Mouse (Mus musculus) stomach, embryonic 15.5 days (tissue): Measurements from ENCODE around the gene Sox6. TPM values are rescaled to one million over a fixed set of nuclear protein-coding genes. Genes with fewer than 3 reads are reported as not detected.

Experiments used
- ATAC-seq: fragments of 200-750 bp; cut with Nextera tagmentation; 2 replicates; pipeline ENCODE4 v1.8.0; 2017; ENCODE audit warnings: low read depth, moderate number of reproducible peaks, moderate TSS enrichment; ENCODE audit not compliant: insufficient read depth, low FRiP score
- H3K27ac ChIP-seq: fragments of 300-500 bp; sonication (generic); 2 replicates; pipeline ENCODE4 v1.5.1; 2015; ENCODE audit warnings: mild to moderate bottlenecking, inconsistent platforms
- H3K27me3 ChIP-seq: fragments of 300-500 bp; sonication (generic); replicated peaks from 2 replicates; pipeline ENCODE4 v1.6.1; 2015; ENCODE audit warnings: inconsistent platforms
- H3K36me3 ChIP-seq: fragments of 300-500 bp; sonication (generic); 2 replicates; pipeline ENCODE4 v1.6.1; 2015; ENCODE audit warnings: inconsistent platforms
- H3K4me1 ChIP-seq: fragments of 300-500 bp; sonication (generic); 2 replicates; pipeline ENCODE4 v1.6.1; 2015; ENCODE audit warnings: inconsistent platforms
- H3K4me2 ChIP-seq: fragments of 300-500 bp; sonication (generic); 2 replicates; pipeline ENCODE4 v1.6.1; 2015; ENCODE audit warnings: mild to moderate bottlenecking, inconsistent platforms
- H3K4me3 ChIP-seq: fragments of 300-500 bp; sonication (generic); replicated peaks from 2 replicates; pipeline ENCODE4 v1.5.1; 2015; ENCODE audit warnings: inconsistent platforms
- H3K9ac ChIP-seq: fragments of 300-500 bp; sonication (generic); 2 replicates; pipeline ENCODE4 v1.6.1; 2015; ENCODE audit warnings: inconsistent platforms
- H3K9me3 ChIP-seq: fragments of 300-500 bp; sonication (generic); 2 replicates; pipeline ENCODE4 v1.6.1; 2016; ENCODE audit warnings: inconsistent platforms
- WGBS: fragments of 180-500 bp; shearing (Covaris S2); methylation state at CpG from one replicate; pipeline ENCODE4 v1.1.7; 2015; 5-methylcytosine and 5-hydroxymethylcytosine counted together
- polyA plus RNA-seq: library from polyadenylated mRNA; unstranded; fragments of >200 nt; fragmentation: Nextera tagmentation; extraction: Ambion mirVana; gene quantifications from 2 replicates; pipeline ENCODE4 v1.2.1, GENCODE M21; 2015

Sox6 gene
- polyA plus RNA-seq, 1 experiment from 2014 or later, result 42.4 TPM

DNA sequence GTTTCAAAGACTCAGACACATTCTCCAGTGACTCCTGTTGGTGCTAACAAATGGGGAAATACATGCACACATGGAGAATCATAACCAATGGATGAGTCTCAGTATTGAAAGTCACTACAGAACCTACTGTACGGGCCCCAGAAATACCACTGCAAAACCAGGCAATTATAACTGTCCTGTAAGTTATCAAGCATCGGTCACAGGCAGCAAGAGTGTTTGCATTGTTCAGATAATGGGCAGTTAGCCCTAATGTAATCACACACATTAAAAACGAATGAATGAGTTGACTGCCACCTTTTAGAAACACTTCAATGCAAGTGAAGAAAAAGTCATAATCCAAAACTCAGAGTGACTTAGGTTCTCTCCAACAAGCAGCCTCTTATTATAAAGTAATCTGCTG lies 235.3 kb downstream of the Sox6 start:
- Histone ChIP-seq H3K36me3 (no peaks in the 10 kb centered on the region), H3K9me3 (no peaks in the 10 kb centered on the region), H3K4me1 (0 out of 2 replicates have a peak, but pooled peaks cover 3% of the 10 kb centered on the region), H3K4me3 (no peak overlapping the region), H3K27ac (no peak overlapping the region), H3K4me2 (no peak overlapping the region), H3K27me3 (no peaks in the 10 kb centered on the region), H3K9ac (no peak overlapping the region)
- no peak for ATAC-seq
- WGBS, result 42% methylated on average over 3 of the region's 3 CpGs

DNA sequence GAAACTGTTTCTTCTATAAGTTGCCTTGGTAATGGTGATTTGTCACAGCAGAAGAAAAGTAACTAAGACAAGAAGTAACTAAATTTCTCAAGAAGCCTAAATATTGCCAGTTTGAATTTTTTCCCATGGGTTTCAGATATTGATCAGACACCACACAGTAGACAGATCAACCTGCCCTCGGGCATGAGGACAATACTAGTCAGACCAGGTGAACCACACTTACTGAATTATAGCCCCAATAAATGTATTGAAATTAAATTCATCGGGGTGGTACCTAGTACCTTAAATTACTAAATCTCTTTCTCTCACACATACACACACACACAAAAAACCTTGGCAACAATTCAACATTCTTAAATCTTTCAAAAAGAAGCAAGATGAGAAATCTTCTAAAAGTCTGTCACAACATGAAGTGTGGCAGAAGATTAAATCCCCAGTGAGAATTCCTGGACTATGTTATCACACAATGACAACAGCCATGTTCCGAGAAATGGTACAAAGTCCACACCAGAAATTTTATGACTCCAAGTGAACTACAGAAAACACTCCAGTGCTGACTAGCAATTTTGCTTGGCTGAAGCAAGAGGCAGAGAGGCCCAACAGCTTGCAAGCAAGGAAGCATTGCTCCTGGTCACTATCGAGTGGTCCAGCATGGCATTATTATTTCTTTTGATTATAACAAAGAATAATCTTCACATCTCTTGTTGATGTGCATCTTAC lies 244.3 kb downstream of the Sox6 start:
- no peaks in the 10 kb centered on the region for H3K9me3 ChIP-seq
- H3K36me3 ChIP-seq, result no peaks in the 10 kb centered on the region
- H3K9ac ChIP-seq, result no peak overlapping the region
- H3K4me1 ChIP-seq, result 0 out of 2 replicates have a peak, but pooled peaks cover 3% of the 10 kb centered on the region
- WGBS, result 76% methylated on average over 4 of the region's 4 CpGs
- no peaks in the 10 kb centered on the region for H3K27me3 ChIP-seq
- ATAC-seq, result no peak
- H3K27ac ChIP-seq, result no peak overlapping the region
- no peak overlapping the region for H3K4me2 ChIP-seq
- no peak overlapping the region for H3K4me3 ChIP-seq

DNA sequence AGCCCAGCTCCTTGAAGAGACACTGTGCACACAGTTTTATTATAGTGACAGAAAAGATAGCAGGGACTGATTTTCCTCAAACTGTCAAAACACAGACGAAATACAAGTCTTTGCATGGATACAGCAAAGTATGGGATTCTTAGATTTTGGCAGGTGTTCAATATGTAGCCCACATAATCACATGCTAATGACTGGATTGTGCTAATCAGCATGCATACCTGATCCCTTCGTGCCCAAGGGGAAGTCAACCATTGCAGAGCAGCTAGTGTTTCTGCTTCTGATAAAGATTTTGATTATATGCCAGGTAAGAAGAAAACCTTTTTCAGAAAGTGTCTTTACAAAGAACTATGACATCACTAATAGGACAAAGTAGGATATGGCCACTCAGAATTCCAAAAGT lies 245.8 kb downstream of the Sox6 start:
- H3K27ac ChIP-seq, result no peak overlapping the region
- no peaks in the 10 kb centered on the region for H3K36me3 ChIP-seq
- no peaks in the 10 kb centered on the region for H3K9me3 ChIP-seq
- 63% methylated on average over 2 of the region's 2 CpGs for WGBS
- H3K4me3 ChIP-seq, result no peak overlapping the region
- ATAC-seq, result no peak
- H3K9ac ChIP-seq, result no peak overlapping the region
- H3K4me2 ChIP-seq, result no peak overlapping the region
- no peaks in the 10 kb centered on the region for H3K27me3 ChIP-seq
- no peaks in the 10 kb centered on the region for H3K4me1 ChIP-seq

DNA sequence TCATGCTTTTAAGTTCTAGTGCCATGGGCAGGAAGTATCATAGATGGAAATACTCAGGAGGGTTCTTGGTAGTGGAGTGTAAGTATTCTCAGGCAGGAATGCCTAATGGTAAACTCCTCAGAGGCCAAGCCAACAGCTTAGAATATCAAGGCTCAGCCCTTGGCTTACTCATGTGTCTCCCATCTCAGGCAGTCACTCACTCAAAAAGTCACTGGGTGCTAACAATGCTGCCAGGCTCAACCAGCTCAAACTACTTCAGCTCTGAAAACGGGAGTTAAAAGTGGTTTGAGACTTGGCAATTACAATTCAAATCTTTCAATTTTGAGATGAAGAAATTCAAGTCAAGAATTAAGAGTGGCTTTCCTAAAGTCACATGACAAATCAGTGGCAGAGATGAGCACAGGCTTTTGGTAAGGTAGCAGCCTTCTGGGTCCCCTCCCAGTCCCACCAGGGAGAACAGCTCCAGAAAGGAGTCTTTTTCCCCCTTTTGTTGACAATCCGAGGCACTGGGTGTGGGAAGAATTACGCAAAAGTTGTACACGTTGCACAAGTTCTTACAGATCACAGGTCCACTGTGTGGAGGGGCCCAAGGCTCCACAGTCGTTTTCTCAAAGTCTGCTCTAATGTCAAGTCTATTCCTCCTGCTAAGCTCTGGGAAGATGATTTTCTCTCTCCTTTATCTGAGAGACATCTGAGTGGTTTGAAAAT lies 249.3 kb downstream of the Sox6 start:
- Histone ChIP-seq H3K4me3 (no peak overlapping the region), H3K4me2 (no peak overlapping the region), H3K9ac (no peak overlapping the region), H3K9me3 (no peaks in the 10 kb centered on the region), H3K27me3 (no peaks in the 10 kb centered on the region), H3K36me3 (no peaks in the 10 kb centered on the region), H3K27ac (no peak overlapping the region), H3K4me1 (no peaks in the 10 kb centered on the region)
- no peak for ATAC-seq
- WGBS, result 64% methylated on average over 5 of the region's 5 CpGs

DNA sequence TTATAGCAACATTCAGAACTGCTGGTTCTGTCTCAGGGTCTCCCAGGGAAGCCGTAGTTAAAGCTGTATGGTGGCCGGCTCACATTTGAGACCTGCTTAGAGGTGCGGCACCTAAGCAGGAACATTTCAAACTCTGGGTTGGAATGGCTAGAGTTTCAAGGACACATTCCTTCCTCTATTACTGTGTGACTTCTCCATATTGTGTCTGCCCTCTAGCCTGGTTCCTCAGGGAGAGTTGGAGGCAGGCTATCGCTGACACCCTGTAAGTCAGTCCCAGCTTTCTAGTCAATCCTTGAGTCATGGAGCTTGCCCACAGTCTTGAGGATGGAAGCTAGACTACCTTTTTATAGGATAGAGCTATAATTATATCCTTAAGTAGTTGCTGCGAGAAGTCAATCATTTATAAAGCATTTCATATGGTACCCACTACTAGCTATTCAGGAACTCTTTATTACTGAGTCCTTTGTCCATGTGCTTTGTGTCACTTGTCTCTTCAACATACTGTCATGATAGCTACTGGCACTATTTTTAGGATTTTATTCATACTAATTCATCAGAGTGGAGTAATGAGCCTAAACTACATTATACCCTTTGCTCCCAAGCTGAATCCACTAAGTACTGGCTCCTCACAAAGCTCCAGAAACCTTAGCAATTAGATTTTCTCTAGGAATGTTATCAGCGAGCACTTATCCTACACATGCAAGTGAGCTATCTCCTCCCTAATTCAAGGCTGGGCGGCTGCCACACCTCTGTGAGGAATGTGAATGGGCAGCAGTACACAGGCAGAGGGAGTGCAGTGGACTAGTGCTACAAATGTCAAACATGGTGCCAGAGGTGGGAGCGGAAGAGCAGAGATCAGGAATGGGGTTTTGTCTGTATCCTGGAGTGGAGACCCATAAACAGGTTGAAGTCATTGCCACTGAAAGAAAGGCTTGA lies 254.3 kb downstream of the Sox6 start:
- no peaks in the 10 kb centered on the region for H3K4me1 ChIP-seq
- H3K4me2 ChIP-seq, result no peak overlapping the region
- H3K36me3 ChIP-seq, result no peaks in the 10 kb centered on the region
- peak; percentile 63; the same call in 1 of the 2 replicates for ATAC-seq
- H3K27ac ChIP-seq, result no peak overlapping the region; the same call in 1 of the 2 replicates
- no peak overlapping the region for H3K4me3 ChIP-seq
- WGBS, result 81% methylated on average over 8 of the region's 8 CpGs
- no peaks in the 10 kb centered on the region for H3K27me3 ChIP-seq
- no peaks in the 10 kb centered on the region for H3K9me3 ChIP-seq
- no peak overlapping the region for H3K9ac ChIP-seq

DNA sequence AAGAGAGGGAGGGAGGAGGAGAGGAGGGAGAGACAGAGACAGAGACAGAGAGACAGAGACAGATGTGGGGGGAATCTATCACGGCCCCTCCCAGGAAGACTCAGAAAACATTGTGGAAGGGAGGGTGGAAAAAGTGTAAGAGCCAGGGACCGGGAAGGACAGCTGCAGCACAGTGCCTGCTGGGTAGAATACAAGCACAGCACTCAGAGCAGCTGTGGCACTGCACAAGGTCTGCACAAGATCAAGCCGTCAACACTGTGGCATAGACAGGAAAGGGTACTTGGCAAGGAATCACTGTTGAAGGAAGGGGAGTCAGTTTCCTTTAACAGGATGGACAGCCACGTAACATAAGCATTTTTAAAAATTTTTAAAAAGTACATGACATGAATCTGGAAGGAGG lies 258.4 kb downstream of the Sox6 start:
- no peak overlapping the region for H3K4me3 ChIP-seq
- no peaks in the 10 kb centered on the region for H3K4me1 ChIP-seq
- no peaks in the 10 kb centered on the region for H3K36me3 ChIP-seq
- H3K9me3 ChIP-seq, result no peaks in the 10 kb centered on the region
- H3K27ac ChIP-seq, result no peak overlapping the region
- no peak for ATAC-seq
- 77% methylated on average over 4 of the region's 4 CpGs for WGBS
- no peak overlapping the region for H3K9ac ChIP-seq
- no peaks in the 10 kb centered on the region for H3K27me3 ChIP-seq
- H3K4me2 ChIP-seq, result no peak overlapping the region

DNA sequence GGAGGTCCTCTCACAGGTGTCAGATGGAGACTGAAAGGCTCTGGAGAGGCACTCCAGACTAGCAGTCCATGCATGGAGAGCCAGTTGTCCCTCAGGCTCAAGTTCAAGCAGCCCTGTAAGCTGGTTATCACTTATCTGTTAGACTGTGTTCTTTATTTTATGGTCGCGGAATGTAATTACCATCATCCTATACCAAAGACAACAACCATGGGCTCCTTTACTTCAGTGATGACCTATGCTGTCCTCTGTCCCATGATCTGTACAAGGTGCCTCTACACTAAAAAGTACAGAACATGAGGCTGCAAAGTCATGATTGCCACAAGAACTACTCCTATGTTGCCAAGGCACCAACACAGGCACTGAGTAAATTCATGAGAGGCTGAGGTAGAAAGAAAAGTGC lies 259.1 kb downstream of the Sox6 start:
- WGBS, result 96% methylated on average over 2 of the region's 2 CpGs
- H3K9ac ChIP-seq, result no peak overlapping the region
- no peak overlapping the region for H3K4me2 ChIP-seq

DNA sequence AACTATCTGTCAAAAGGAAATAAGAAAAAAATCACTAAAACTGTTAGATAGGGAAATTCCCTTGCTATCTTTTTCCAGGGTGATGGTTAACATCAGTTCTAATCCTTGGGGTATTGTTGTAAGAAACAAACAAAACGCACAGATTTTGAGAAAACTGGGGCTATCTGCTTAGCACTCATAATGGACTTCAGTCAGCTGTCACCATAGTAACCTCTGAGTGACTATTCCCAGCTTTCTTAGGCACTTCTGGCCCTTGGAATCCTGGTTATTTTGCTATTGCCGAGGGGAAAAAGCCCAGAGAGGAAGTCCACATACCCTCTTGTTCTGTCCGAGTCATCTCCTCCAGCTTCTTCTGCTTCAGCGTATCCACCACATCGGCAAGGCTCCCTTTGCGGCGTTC lies 261.9 kb downstream of the Sox6 start:
- WGBS, result 63% methylated on average over 7 of the region's 7 CpGs
- Histone ChIP-seq H3K9ac (no peak overlapping the region), H3K4me3 (no peak overlapping the region), H3K9me3 (no peaks in the 10 kb centered on the region), H3K4me1 (no peaks in the 10 kb centered on the region), H3K4me2 (no peak overlapping the region), H3K27me3 (no peaks in the 10 kb centered on the region), H3K27ac (no peak overlapping the region), H3K36me3 (no peaks in the 10 kb centered on the region)
- no peak for ATAC-seq

More for the DNA sequence above, 259.1 kb downstream of the Sox6 start:
- H3K9me3 ChIP-seq, result no peaks in the 10 kb centered on the region
- H3K4me1 ChIP-seq, result no peaks in the 10 kb centered on the region
- ATAC-seq, result no peak
- H3K36me3 ChIP-seq, result no peaks in the 10 kb centered on the region
- no peak overlapping the region for H3K27ac ChIP-seq
- H3K4me3 ChIP-seq, result no peak overlapping the region
- no peaks in the 10 kb centered on the region for H3K27me3 ChIP-seq

DNA sequence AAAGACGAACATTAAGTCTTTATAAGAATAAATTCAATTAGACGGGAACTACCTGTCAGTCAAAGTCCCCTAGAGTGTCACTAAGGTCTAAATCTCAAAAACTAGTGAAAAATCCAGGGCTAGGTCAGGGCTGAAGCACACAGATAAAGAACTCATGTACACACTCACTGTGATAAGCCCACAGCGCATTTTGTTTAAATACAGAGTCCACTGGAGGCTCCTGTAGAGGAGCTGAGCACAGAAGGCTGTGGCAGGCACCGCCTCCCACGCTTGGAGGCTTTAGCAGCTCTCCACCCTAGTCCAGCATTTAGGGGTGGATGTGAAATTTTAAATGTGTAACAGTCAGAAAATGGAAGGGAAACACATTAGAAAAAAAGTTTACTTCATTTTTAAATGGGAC lies 262.3 kb downstream of the Sox6 start:
- H3K9me3 ChIP-seq, result no peaks in the 10 kb centered on the region

DNA sequence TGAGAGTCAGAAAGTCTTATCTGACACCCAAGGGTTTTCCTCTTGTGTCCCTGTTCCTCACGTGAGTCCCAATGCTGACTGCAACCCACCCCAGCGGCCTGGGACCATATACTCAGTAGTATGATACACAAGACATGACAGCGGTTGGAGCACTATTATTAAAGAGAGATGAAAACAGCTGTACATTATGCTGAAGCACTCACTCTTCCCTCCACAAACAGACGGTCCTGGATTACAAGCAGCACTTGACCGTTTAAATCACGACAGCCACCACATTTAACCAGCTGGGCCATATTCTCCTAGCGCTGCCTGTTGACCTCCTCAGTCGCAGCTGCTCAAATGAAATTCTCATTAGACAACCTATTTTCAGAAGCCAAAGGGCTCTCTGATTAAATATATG lies 272.3 kb downstream of the Sox6 start:
- no peak overlapping the region for H3K4me3 ChIP-seq
- H3K27ac ChIP-seq, result no peak overlapping the region
- 62% methylated on average over 8 of the region's 8 CpGs for WGBS
- no peak for ATAC-seq
- H3K9ac ChIP-seq, result no peak overlapping the region
- no peaks in the 10 kb centered on the region for H3K36me3 ChIP-seq
- no peaks in the 10 kb centered on the region for H3K9me3 ChIP-seq
- no peak overlapping the region for H3K4me2 ChIP-seq
- H3K4me1 ChIP-seq, result no peaks in the 10 kb centered on the region
- H3K27me3 ChIP-seq, result no peaks in the 10 kb centered on the region

More for the DNA sequence above, 262.3 kb downstream of the Sox6 start:
- WGBS, result 54% methylated on average over 5 of the region's 5 CpGs
- H3K36me3 ChIP-seq, result no peaks in the 10 kb centered on the region
- H3K27me3 ChIP-seq, result no peaks in the 10 kb centered on the region
- no peak overlapping the region for H3K4me2 ChIP-seq
- no peak overlapping the region for H3K27ac ChIP-seq
- no peaks in the 10 kb centered on the region for H3K4me1 ChIP-seq
- no peak overlapping the region for H3K9ac ChIP-seq
- ATAC-seq, result peak; percentile 73; the same call in 1 of the 2 replicates
- H3K4me3 ChIP-seq, result no peak overlapping the region

DNA sequence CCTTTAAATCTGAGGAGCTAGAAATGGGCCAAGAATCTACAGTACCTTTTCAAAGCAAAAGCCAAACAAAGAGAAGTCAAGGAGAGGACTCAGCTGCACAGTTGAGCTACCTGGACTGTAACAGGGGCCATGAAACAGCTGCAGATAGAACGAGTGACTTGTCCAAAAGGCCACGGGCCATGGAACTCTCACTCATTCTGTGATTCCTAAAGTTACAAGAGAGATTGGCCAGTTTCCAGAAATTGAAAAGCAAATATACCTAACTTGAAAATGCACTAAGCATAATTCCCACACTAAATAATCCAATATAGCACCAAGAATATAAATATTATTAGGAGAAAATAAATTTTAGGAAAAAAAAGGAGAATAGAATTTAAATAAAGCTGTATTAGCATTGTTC lies 274.7 kb downstream of the Sox6 start:
- WGBS, result 51% methylated on average over 2 of the region's 2 CpGs
- Histone ChIP-seq H3K4me1 (no peaks in the 10 kb centered on the region), H3K9me3 (no peaks in the 10 kb centered on the region), H3K4me2 (no peak overlapping the region), H3K27ac (no peak overlapping the region), H3K4me3 (no peak overlapping the region), H3K36me3 (no peaks in the 10 kb centered on the region), H3K27me3 (no peaks in the 10 kb centered on the region), H3K9ac (no peak overlapping the region)
- no peak for ATAC-seq

DNA sequence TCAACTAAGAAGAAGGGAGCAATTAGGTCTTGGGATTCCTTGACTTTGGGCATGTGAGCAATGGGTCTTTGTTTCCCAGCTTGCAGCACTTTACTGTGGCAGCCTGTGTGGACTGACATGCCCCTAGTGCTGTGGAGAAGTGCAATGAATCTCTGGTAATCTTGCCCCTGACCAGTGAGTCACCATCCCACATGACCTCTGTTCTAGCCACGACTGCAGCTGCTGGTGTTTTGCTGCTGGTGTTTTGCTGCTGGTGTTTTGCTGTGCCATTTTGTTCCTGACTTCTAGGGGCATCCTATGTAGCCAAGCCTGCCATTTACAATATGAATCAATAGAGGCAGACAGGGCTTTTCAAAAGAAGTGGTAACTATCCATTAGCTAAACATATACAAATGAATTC lies 280.4 kb downstream of the Sox6 start:
- WGBS, result 5% methylated on average over 1 of the region's 1 CpGs
- no peaks in the 10 kb centered on the region for H3K9me3 ChIP-seq
- no peak overlapping the region for H3K27ac ChIP-seq
- H3K27me3 ChIP-seq, result no peaks in the 10 kb centered on the region
- no peak overlapping the region for H3K4me3 ChIP-seq
- H3K9ac ChIP-seq, result no peak overlapping the region
- no peak for ATAC-seq
- H3K4me1 ChIP-seq, result no peaks in the 10 kb centered on the region
- no peak overlapping the region for H3K4me2 ChIP-seq
- no peaks in the 10 kb centered on the region for H3K36me3 ChIP-seq
